Mouse (Mus musculus) WW6 (cell line): ENCODE measurements around the gene Gm8978.
"Not testable (repeated sequence)": the region's sequence is repeated elsewhere in the genome, so short reads cannot be mapped to it uniquely, and the experiment has no call there.

Experiments used
- DNase-seq: peaks from one replicate; pipeline ENCODE4 v3.0.0-alpha.2; 2013; ENCODE audit warnings: low read depth, low spot score

The Gm8978 gene

GRCm38 (mm10) chr19:33625152-33625551 is at the start of gene Gm8978:
TSS of gene Gm8978 (minus strand) at chr19:33625252.
- not testable (repeated sequence) for DNase-seq

GRCm38 (mm10) chr19:33589626-33590302 is 35.3 kb downstream of the Gm8978 start:
- peak; percentile 42 for DNase-seq

GRCm38 (mm10) chr19:33568551-33568950 is 56.5 kb downstream of the Gm8978 start:
- not testable (repeated sequence) for DNase-seq
